Mouse (Mus musculus): ENCODE measurements around the gene 2900026A02Rik.

The 2900026A02Rik gene

DNA sequence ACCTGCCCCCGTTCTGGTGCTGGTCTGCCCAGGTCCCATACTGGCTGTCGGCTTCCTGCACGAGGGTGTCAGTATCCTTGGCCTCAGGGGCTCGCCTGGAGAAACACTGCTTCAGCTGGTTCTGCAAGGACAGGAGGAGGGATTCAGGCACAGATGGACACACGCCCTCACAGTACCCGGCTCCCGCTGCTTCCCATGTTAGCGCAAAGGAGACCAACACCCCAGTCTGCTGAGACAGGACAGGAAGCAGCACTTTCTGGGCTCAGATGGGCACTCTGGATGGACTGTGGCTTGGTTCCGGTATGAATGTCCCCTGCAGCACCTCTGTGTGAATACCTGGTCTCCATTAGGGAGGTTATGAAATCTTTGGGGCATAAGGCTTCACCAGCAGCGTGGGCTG lies 119.6 kb downstream of the 2900026A02Rik start:
- in situ Hi-C loops (cut with MboI, MseI): loop anchor here in 1 of 2 experiments (10.0 kb wide), 1 partner anchor 1073 kb away; no protein-coding TSS in a partner anchor

GRCm38 (mm10) chr5:113100422-113100821 lies 120.6 kb downstream of the 2900026A02Rik start:
- in situ Hi-C loops (cut with MboI, MseI): loop anchor here in 1 of 2 experiments (10.0 kb wide), 1 partner anchor 1074 kb away; no protein-coding TSS in a partner anchor

GRCm38 (mm10) chr5:113099546-113099945 lies 121.5 kb downstream of the 2900026A02Rik start:
- in situ Hi-C loops (cut with MboI, MseI): loop anchor here (5.0 kb wide), 2 partner anchors 53 to 68 kb away; no protein-coding TSS in a partner anchor

DNA sequence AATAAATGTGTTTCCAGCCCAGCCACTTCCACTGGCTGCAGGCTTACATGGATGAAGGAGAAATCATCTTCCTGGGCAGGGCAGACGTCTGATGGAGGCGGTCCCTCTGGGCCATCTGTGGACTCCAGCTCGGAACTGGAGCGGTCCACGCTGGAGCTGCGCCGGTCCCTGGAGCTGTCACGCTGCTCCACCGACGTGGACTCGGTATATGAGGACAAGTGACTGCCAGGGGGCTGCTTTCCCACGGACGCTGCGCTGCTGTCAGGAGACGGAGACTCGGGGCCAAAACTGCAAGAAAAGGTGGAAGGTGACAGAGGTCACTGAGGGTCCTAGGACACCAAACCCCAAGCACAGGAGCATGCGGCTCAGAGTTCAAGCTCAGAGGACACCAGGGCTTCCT lies 123.5 kb downstream of the 2900026A02Rik start:
- in situ Hi-C loops (cut with MboI, MseI): loop anchor here (5.0 kb wide), 2 partner anchors 55 to 70 kb away; no protein-coding TSS in a partner anchor

GRCm38 (mm10) chr5:113095456-113095855 lies 125.6 kb downstream of the 2900026A02Rik start:
- in situ Hi-C loops (cut with MboI, MseI): loop anchor here (5.0 kb wide), 2 partner anchors 57 to 72 kb away; no protein-coding TSS in a partner anchor

DNA sequence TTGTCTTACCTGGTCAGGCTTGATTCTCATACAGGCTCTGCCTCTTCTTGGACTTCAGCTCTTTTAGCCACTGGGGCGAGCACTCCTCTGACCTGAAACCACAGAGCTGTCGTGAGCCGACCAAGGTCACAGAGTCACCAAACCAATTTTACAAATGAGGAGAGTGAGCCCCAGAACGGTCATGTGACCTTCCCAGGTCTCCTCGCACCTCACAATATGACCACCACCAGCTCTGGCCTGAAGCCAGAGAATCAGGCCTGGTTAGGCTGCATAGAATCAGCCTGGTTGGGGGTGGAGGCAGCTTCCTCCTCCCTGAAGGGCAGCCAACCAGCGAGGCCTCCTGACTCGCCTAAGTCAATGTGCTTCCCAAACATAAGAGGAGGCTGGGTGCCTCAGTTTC lies 128.6 kb downstream of the 2900026A02Rik start:
- in situ Hi-C loops (cut with MboI, MseI): no loop called here

DNA sequence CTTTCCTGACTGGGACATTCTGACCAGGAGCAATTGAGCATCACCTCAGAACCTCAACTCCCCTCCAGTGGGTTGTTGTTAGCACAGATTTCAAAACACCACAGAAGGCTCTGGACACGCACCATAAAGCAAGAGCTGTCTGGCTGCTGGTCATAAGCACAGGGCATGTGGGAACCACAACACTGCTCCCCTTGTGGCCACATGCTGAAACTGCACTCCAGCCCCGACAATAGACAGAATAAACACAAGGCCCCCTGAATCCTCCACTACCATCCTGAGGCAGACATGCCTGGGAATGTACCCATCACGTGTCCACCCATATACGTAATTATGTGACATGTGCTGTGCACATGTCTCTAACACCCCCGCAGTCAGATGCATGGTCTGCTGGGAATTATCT lies 129.9 kb downstream of the 2900026A02Rik start:
- in situ Hi-C loops (cut with MboI, MseI): no loop called here

DNA sequence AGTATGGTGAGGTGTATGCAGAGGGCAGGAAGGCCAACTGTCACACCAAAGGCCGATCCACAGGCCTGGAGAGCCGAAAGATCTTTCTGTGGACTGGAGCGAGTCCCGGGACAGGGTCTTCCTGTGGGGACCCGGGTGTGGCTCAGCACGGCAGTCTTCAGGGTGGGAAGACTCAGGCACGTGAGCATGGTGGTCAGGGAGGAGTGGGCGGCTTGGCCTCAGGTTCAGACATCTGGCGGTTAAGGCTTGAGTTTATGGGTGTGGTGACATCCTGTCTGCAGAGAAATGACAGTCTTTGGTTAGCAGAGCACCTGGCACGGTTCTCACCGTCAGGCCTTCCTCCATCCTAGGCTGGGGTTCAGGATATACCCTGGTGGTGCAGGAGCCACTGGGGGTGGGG lies 130.3 kb downstream of the 2900026A02Rik start:
- in situ Hi-C loops (cut with MboI, MseI): no loop called here

GRCm38 (mm10) chr5:113090077-113090690 lies 130.9 kb downstream of the 2900026A02Rik start:
- in situ Hi-C loops (cut with MboI, MseI): no loop called here

DNA sequence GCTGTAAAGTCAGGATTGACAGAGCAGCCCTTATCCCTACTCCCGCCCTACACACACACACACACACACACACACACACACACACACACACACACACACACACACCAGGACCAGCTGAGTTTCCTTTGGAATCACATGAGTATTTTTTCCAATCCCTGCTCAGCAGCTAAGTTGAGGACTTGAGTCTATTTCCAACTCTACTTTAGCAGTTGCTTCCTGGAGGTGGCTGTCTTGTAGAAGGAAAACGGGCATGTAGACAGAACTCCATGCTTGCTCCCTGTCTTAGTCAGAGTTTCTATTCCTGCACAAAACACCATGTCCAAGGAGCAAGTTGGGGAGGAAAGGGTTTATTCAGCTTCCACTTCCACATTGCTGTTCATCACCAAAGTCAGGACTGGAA lies 133.6 kb downstream of the 2900026A02Rik start:
- in situ Hi-C loops (cut with MboI, MseI): no loop called here

GRCm38 (mm10) chr5:113086990-113087389 lies 134.0 kb downstream of the 2900026A02Rik start:
- in situ Hi-C loops (cut with MboI, MseI): no loop called here

DNA sequence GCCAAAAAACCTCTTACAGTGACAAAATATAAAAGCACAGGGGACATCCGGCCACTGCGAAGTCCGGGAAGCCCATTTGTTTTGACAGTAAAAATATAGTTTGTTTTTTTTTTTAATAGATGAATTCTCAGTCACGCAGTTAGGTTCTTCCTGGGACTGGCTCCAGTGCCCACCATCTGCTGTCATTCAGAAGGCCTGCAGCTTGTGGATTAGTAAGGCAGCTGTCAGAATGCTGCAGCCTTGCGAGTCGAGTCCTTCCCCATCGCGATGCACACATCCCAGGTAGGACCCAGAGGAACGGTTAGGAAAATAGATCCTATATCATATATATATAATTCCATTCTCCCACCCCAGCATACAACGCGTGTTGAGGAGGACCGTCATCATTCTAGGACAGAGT lies 134.6 kb downstream of the 2900026A02Rik start:
- in situ Hi-C loops (cut with MboI, MseI): no loop called here

- in situ Hi-C loops (cut with MboI, MseI): no loop called here
Observed at GRCm38 (mm10) chr5:113085931-113086330, 135.1 kb downstream of the 2900026A02Rik start.

- in situ Hi-C loops (cut with MboI, MseI): no loop called here
Observed at GRCm38 (mm10) chr5:113084309-113084708, 136.7 kb downstream of the 2900026A02Rik start.

GRCm38 (mm10) chr5:113082356-113083168 lies 138.5 kb downstream of the 2900026A02Rik start:
- in situ Hi-C loops (cut with MboI, MseI): no loop called here

DNA sequence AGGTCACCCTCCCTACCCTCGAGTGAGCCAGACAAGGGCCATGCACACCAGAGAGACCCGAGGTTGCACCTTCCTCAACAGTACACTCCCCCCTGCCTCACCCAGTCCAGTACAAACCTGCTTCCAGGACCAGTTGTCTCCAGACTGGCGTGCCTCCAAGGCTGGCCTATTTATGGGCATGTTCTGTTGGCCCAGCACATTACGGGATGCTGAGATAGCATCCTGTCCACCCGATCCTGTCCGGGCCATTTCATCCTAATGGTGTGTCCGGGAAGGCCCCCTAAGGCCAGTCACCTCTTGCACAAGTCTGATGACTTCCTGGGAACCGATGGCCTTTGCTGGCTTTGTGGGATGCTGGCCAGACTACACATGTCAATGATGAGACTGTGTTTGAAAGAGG lies 139.6 kb downstream of the 2900026A02Rik start, which contains the start of gene Crybb3:
TSS of gene Crybb3 (minus strand) at position 146 of the 400 bp plus-strand sequence.
- in situ Hi-C loops (cut with MboI, MseI): no loop called here

DNA sequence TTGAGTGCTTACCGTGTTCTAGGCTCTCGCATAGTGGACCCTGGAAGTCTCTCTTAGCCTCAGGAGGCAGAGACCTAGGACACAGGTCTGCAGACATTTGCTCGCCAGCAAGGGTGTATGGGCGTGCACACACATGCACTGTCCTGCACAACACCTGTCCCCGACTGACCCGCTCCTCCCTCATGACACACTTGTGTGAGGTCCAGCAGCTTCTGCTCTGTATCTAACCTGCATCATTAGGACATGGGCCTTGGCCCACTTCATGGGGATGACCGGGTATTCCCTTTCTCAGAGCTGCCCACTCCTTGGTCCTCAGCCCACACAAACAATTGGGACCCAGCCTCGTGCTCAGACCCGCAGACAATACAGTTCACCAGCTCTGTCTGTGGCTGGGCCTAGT lies 140.0 kb downstream of the 2900026A02Rik start:
- in situ Hi-C loops (cut with MboI, MseI): no loop called here

DNA sequence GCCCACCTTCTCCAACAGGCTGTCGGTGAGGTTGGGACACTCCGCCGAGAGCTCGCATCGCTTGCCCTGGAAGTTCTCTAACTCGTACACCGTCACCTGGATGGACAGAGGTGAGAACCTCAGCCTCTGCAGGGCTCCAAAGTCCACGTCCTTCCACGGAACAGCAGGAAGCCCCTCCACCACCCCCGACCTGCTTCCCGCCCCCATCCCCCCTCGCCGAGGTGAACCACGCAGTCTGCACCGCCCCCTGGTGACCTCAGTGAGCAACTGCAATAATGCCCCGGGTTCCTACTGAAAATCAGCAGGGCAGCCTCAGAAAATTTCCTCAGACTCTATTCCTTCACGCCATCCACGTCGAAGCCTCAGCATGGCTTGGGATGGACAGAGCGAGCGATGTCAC lies 141.3 kb downstream of the 2900026A02Rik start:
- in situ Hi-C loops (cut with MboI, MseI): no loop called here

GRCm38 (mm10) chr5:113078686-113079085 lies 142.3 kb downstream of the 2900026A02Rik start:
- in situ Hi-C loops (cut with MboI, MseI): no loop called here

DNA sequence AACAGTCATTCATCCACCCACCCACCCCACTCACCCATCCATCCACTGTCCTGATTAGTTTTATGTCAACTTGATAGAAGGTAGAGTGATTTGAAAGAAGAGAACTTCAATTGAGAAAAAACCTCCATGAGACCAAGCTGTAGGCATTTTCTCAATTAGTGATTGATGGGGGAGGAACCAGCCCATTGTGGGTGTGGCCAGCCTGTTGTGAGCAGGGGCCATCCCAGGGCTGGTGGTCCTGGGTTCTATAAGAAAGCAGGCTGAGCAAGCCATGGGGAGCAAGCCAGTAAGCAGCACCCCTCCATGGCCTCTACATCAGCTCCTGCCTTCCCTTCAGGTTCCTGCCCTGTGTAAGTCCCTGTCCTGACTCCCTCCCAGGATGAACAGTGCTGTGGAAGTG lies 151.0 kb downstream of the 2900026A02Rik start, which contains the start of gene Crybb2:
TSS of gene Crybb2 (minus strand) at position 101 of the 400 bp plus-strand sequence.
- in situ Hi-C loops (cut with MboI, MseI): no loop called here

DNA sequence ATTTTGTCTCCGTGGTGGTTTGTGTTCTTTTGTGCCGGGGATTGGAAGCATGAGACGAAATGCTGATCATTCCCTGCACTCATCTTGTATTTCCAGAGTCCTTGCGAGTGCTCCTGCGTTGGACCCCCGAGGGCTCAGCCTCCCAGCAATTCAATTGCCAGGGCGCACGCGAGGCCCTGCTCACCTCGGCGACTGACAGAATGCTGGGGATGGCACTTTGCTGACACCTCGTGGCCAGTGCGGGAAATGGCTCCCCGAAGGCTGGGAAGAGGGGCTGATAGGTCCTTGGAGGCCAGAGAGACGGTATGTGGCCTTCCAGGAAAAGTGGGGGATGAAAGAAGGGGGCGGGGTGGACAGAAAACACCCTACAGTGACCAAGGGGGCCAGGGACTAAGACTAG lies 166.7 kb downstream of the 2900026A02Rik start:
- in situ Hi-C loops (cut with MboI, MseI): loop anchor here in 1 of 2 experiments (5.0 kb wide), 1 partner anchor 182 kb away; no protein-coding TSS in a partner anchor

DNA sequence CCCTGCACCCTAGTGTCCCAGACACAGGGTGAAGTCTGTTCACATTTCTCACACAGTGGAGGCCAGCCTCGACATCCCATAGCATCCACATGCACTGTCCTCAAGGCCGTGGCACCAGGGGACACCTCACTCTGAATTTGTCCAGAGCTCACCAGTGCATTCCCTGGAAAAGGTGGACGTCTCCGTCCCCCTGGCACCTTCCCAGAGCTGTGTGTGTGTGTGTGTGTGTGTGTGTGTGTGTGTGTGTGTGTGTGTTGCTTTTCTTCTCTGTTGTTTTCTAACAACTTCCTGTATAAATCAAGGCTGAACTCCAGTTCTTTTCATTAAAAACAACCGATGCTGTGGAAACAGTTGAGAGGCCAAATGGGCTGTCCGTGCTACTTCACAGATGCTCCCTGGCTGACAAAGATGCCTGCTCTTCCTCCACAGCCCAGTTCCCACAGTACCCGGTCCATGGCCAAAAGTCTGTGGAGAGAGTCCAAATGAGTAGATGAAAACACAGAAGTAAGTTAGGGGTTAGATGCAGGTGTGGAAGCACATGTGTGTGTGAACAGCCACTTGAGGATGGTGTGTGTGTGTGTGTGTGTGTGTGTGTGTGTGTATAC lies 170.4 kb downstream of the 2900026A02Rik start:
- in situ Hi-C loops (cut with MboI, MseI): loop anchor here in 1 of 2 experiments (5.0 kb wide), 1 partner anchor 178 kb away; no protein-coding TSS in a partner anchor
